Mouse (Mus musculus) spleen, adult 2 months (tissue): ENCODE measurements around the gene Stard8. TPM values are rescaled to one million over a fixed set of nuclear protein-coding genes. Genes with fewer than 3 reads are reported as not detected.

Experiments used
- DNase-seq, 2 experiments: peaks; one replicate each; pipeline versions ENCODE4 v3.0.0 to v3.0.0-alpha.2; 2012 to 2021; ENCODE audit warnings: low spot score in 2 of 2, low read depth in 1 of 2
- H3K27ac ChIP-seq: fragments of 200-500 bp; 2 replicates; pipeline ENCODE4 v1.5.1; 2012; ENCODE audit warnings: low read length, inconsistent platforms; ENCODE audit not compliant: insufficient read depth
- H3K27me3 ChIP-seq: fragments of 200-500 bp; 2 replicates; pipeline ENCODE4 v1.6.1; 2012; ENCODE audit warnings: mild to moderate bottlenecking, moderate library complexity, low read length, inconsistent platforms; ENCODE audit not compliant: control insufficient read depth, insufficient read depth
- H3K36me3 ChIP-seq: fragments of 200-500 bp; 2 replicates; pipeline ENCODE4 v1.6.1; 2012; ENCODE audit warnings: mild to moderate bottlenecking, low read length, inconsistent platforms; ENCODE audit not compliant: control insufficient read depth, insufficient read depth
- H3K4me1 ChIP-seq: fragments of 200-500 bp; 2 replicates; pipeline ENCODE4 v1.6.1; 2011; ENCODE audit warnings: inconsistent platforms; ENCODE audit not compliant: control insufficient read depth, insufficient read depth, insufficient read length
- H3K4me3 ChIP-seq: fragments of 200-500 bp; 2 replicates; pipeline ENCODE4 v1.5.1; 2011; ENCODE audit warnings: mild to moderate bottlenecking, inconsistent platforms; ENCODE audit not compliant: insufficient read depth, insufficient read length; ENCODE audit errors: extremely low read depth
- CTCF ChIP-seq: fragments of 200-500 bp; IDR thresholded peaks from 2 replicates; pipeline ENCODE4 v1.5.1; 2011; ENCODE audit warnings: mild to moderate bottlenecking, inconsistent platforms; ENCODE audit not compliant: insufficient read depth, insufficient read length, insufficient replicate concordance; ENCODE audit errors: extremely low read depth
- POLR2A ChIP-seq: fragments of 200-500 bp; IDR thresholded peaks from 2 replicates; pipeline ENCODE4 v1.6.1; 2011; ENCODE audit warnings: low read depth, low read length, inconsistent platforms
- WGBS: fragments of 180-500 bp; shearing (Covaris S2); methylation state at CpG from one replicate; pipeline ENCODE4 v1.1.7; 2018; 5-methylcytosine and 5-hydroxymethylcytosine counted together
- polyA plus RNA-seq: library from polyadenylated mRNA; depleted of rRNA; stranded (reverse); fragments of >200 nt; gene quantifications from 2 replicates; pipeline ENCODE4 v1.2.3, GENCODE M21; 2012; rRNA removed

The Stard8 gene
- polyA plus RNA-seq, 1 experiment, result 7.2 TPM

DNA sequence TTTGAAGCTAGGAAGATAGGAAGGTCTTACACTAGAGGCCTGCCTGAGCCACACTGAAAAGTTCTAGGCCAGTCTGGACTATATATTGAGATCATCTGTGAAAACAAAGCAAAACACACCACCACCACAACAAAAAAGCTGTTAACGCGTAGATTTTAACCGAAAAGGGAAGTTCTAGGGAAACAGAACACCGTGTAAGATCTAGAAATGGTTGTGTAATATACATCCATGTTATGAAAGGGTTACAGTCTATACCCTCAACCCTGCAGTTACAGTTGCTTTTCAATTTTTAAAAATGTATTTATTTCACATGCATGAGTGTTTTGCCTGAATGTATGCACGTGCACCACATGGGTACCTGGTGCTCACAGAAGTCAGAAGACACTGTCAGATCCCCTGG, 116.5 kb downstream of the Stard8 start:
- Histone ChIP-seq H3K36me3 (no peaks in the 10 kb centered on the region), H3K27ac (no peak overlapping the region), H3K4me1 (no peaks in the 10 kb centered on the region), H3K4me3 (no peak overlapping the region), H3K27me3 (no peaks in the 10 kb centered on the region)
- 63% methylated on average over 5 of the region's 5 CpGs for WGBS
- no peak for DNase-seq
- no peak for TF ChIP-seq CTCF
- TF ChIP-seq POLR2A, result no peak

Other genes starting within 250 kb of the Stard8 start
- gene Ophn1, start 112.2 kb upstream of the Stard8 start, polyA plus RNA-seq, result 0.68 and 1.5 TPM in 2 replicates
- 7.3 and 7.5 TPM in 2 replicates for gene Yipf6, start 66.9 kb upstream of the Stard8 start, polyA plus RNA-seq
- 11.5 and 11.9 TPM in 2 replicates for gene Efnb1, start 132.9 kb downstream of the Stard8 start, polyA plus RNA-seq